Mouse (Mus musculus): ENCODE measurements around the gene Shisa5.

DNA sequence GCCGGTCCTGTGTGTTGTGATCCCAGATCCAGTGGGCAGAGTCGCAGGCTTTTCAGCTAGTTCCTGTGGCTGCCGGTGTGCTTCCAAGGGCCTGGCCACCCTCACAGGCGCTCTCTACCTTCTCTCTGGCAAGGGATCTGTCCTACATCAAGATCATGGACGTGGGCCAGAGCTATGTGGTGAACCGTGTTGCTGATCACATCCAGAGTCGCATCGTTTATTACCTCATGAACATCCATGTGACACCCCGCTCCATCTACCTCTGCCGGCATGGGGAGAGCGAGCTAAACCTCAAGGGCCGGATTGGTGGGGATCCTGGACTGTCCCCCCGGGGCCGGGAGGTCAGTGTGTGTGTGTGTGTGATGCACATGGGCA, 28.1 kb upstream of the Shisa5 start:
- TF ChIP-seq HCFC1 (IDR thresholded peaks at IDR 0.05; ENCODE audit: borderline replicate concordance, insufficient read depth, low read length) = no peak
- no peak for TF ChIP-seq CHD2 (IDR thresholded peaks at IDR 0.05; ENCODE audit: low read depth, low read length)
- no peak for TF ChIP-seq ZNF384 (IDR thresholded peaks at IDR 0.05; ENCODE audit: low read depth, low read length)
- no peak for TF ChIP-seq MAFK (IDR thresholded peaks at IDR 0.05; ENCODE audit: insufficient read depth, low read depth, low read length)

Data from ES-E14 (cell line).